ENCODE assay signal across 32 mouse cellular contexts in the genomic region with DNA sequence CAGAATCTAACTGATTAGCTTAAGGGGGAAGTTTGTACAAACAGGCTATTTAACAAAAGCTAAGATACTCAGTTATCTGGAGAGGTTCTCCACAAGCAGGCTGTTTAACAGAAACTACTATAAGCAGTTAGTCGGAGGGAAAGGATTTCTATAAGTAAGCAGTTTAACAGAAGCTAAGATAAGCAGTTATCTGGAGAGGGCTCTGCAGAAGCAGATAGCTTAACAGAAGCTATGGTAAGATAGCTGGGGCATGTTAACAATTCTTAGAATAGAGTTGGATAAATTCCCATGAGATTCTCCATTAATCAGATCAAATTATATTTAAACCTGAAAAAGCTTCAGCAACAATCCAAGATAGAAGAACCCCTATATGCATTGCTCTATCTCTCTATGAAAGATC.
"Had no signal": no experiment of that assay in that cellular context is flagged by ENCODE, and none has a peak within 500 bp of the region (broad histone marks: within the 10 kb centered on the region; RNA-seq: fewer than 3 reads in every experiment).

No protein-coding gene starts in this region.

- DNase-seq: left cerebral cortex, postnatal 4 days; liver; liver, embryonic 13.5 days; liver, postnatal 0 days; lung, adult 18-20 months; lung, adult 2 months; lung, embryonic 14.5 days; lung, postnatal 10 days; lung, postnatal 14 days; lung, postnatal 36 days; lung, postnatal 4 days; midbrain, embryonic 14.5 days had no signal

- H3K27me3 ChIP-seq: limb, embryonic 12.5 days; limb, embryonic 13.5 days; limb, embryonic 15.5 days; liver, embryonic 12.5 days; liver, embryonic 13.5 days; liver, embryonic 15.5 days; lung, embryonic 15.5 days; midbrain, embryonic 12.5 days; midbrain, embryonic 13.5 days; midbrain, embryonic 15.5 days had no signal

- H3K9ac ChIP-seq: limb, embryonic 12.5 days; limb, embryonic 13.5 days; limb, embryonic 15.5 days; liver, embryonic 12.5 days; liver, embryonic 13.5 days; liver, embryonic 14.5 days; liver, embryonic 15.5 days; liver, postnatal 0 days; lung, embryonic 14.5 days; lung, embryonic 15.5 days; midbrain, embryonic 12.5 days; midbrain, embryonic 13.5 days; midbrain, embryonic 15.5 days had no signal

- H3K4me3 ChIP-seq: left cerebral cortex, adult 2 months; limb, embryonic 10.5 days; limb, embryonic 12.5 days; limb, embryonic 13.5 days; limb, embryonic 15.5 days; liver, embryonic 12.5 days; liver, embryonic 13.5 days; liver, embryonic 15.5 days; lung, embryonic 15.5 days; megakaryocyte, embryonic 14.5 days; midbrain, embryonic 10.5 days; midbrain, embryonic 12.5 days; midbrain, embryonic 13.5 days; midbrain, embryonic 15.5 days; myocyte had no signal

- H3K4me1 ChIP-seq: limb, embryonic 10.5 days; limb, embryonic 12.5 days; limb, embryonic 13.5 days; limb, embryonic 15.5 days; liver, embryonic 12.5 days; liver, embryonic 13.5 days; liver, embryonic 15.5 days; lung, embryonic 15.5 days; megakaryocyte, embryonic 14.5 days; midbrain, embryonic 10.5 days; midbrain, embryonic 12.5 days; midbrain, embryonic 13.5 days; midbrain, embryonic 15.5 days had no signal

- H3K36me3 ChIP-seq: limb, embryonic 10.5 days; limb, embryonic 12.5 days; limb, embryonic 13.5 days; limb, embryonic 15.5 days; liver, embryonic 12.5 days; liver, embryonic 13.5 days; liver, embryonic 15.5 days; lung, embryonic 15.5 days; midbrain, embryonic 10.5 days; midbrain, embryonic 12.5 days; midbrain, embryonic 13.5 days; midbrain, embryonic 15.5 days had no signal

- ATAC-seq: liver, embryonic 12.5 days; liver, postnatal 0 days; lung, postnatal 0 days; midbrain, embryonic 13.5 days; midbrain, embryonic 15.5 days; midbrain, embryonic 16.5 days had no signal

- H3K9me3 ChIP-seq: limb, embryonic 10.5 days; limb, embryonic 12.5 days; limb, embryonic 13.5 days; limb, embryonic 15.5 days; liver, embryonic 12.5 days; liver, embryonic 13.5 days; liver, embryonic 15.5 days; lung, embryonic 15.5 days; megakaryocyte, embryonic 14.5 days; midbrain, embryonic 10.5 days; midbrain, embryonic 12.5 days; midbrain, embryonic 13.5 days; midbrain, embryonic 15.5 days had no signal

- H3K4me2 ChIP-seq: limb, embryonic 12.5 days; limb, embryonic 13.5 days; limb, embryonic 15.5 days; liver, embryonic 11.5 days; liver, embryonic 12.5 days; liver, embryonic 13.5 days; liver, embryonic 15.5 days; lung, embryonic 14.5 days; lung, embryonic 15.5 days; midbrain, embryonic 11.5 days; midbrain, embryonic 12.5 days; midbrain, embryonic 13.5 days; midbrain, embryonic 15.5 days had no signal

- H3K27ac ChIP-seq: left cerebral cortex, adult 2 months; limb, embryonic 10.5 days; limb, embryonic 12.5 days; limb, embryonic 13.5 days; limb, embryonic 15.5 days; liver, embryonic 12.5 days; liver, embryonic 13.5 days; liver, embryonic 14.5 days; liver, embryonic 15.5 days; lung, embryonic 15.5 days; macrophage; midbrain, embryonic 10.5 days; midbrain, embryonic 12.5 days; midbrain, embryonic 13.5 days; midbrain, embryonic 15.5 days had no signal
